In genomic region chr3:83995254-83995830, GRCm38 (mm10) we compare ENCODE assay signal across 12 mouse cellular contexts. TPM values are rescaled to one million over a fixed set of nuclear protein-coding genes. Genes with fewer than 3 reads are reported as not detected.
A peak's percentile ranks its signal among the peaks of the same experiment; 100 is the strongest.
DNase-seq lines count a peak whose midpoint lies in the region; ATAC-seq and TF ChIP-seq lines count a peak whose summit lies in the region.
"Had no signal": no experiment of that assay in that cellular context is flagged by ENCODE, and none has a peak within 500 bp of the region (broad histone marks: within the 10 kb centered on the region; RNA-seq: fewer than 3 reads in every experiment).

No protein-coding gene starts in this region.

- no peak overlapping the region for H3K4me2 ChIP-seq in midbrain, embryonic 13.5 days (replicated peaks)
- H3K4me2 ChIP-seq in midbrain, embryonic 16.5 days (ENCODE audit: low read length) = no peak overlapping the region
- H3K4me2 ChIP-seq in forebrain, embryonic 13.5 days = no peak overlapping the region

- H3K9me3 ChIP-seq in midbrain, embryonic 13.5 days = no peaks in the 10 kb centered on the region
- H3K9me3 ChIP-seq in midbrain, embryonic 16.5 days (replicated peaks; ENCODE audit: control insufficient read depth, low read length, poor library complexity, severe bottlenecking) = no peaks in the 10 kb centered on the region
- H3K9me3 ChIP-seq in forebrain, embryonic 13.5 days (replicated peaks) = no peaks in the 10 kb centered on the region

- no peak for ATAC-seq in midbrain, embryonic 13.5 days
- ATAC-seq in midbrain, embryonic 16.5 days = no peak
- ATAC-seq in forebrain, embryonic 13.5 days = no peak
- peak; percentile 81 for ATAC-seq in monocyte, adult 5-6 weeks (replicated peaks; ENCODE audit: insufficient number of reproducible peaks, low FRiP score, low TSS enrichment, poor library complexity, severe bottlenecking)
- ATAC-seq: activated CD4-positive, CD25-positive, alpha-beta regulatory T cell, adult 4 months; CD4-positive, CD25-positive, alpha-beta regulatory T cell, adult 4 months had no signal

- 47% methylated on average over 9 of the region's 9 CpGs for WGBS in midbrain, embryonic 13.5 days
- 38% methylated on average over 9 of the region's 9 CpGs for WGBS in midbrain, embryonic 16.5 days
- WGBS in forebrain, embryonic 13.5 days = 48% methylated on average over 9 of the region's 9 CpGs

- DNase-seq in gastrocnemius, adult 2 months = peak; percentile 66
- no peak for DNase-seq in gastrocnemius, postnatal 36 days
- DNase-seq in testis, postnatal 14 days (ENCODE audit: low spot score) = no peak
- no peak for DNase-seq in testis, postnatal 10 days (ENCODE audit: low spot score)
- DNase-seq: kidney, postnatal 14 days; retina, postnatal 1 day had no signal

- no peak overlapping the region for H3K4me3 ChIP-seq in gastrocnemius, adult 2 months
- H3K4me3 ChIP-seq in midbrain, embryonic 13.5 days (replicated peaks) = no peak overlapping the region
- H3K4me3 ChIP-seq in midbrain, embryonic 16.5 days (ENCODE audit: low read depth, low read length) = no peak overlapping the region
- H3K4me3 ChIP-seq in forebrain, embryonic 13.5 days = no peak overlapping the region

- no peaks in the 10 kb centered on the region for H3K27me3 ChIP-seq in midbrain, embryonic 13.5 days
- no peaks in the 10 kb centered on the region for H3K27me3 ChIP-seq in midbrain, embryonic 16.5 days (ENCODE audit: control insufficient read depth, insufficient read depth, low read depth, low read length)
- H3K27me3 ChIP-seq in forebrain, embryonic 13.5 days = no peaks in the 10 kb centered on the region

- H3K36me3 ChIP-seq in midbrain, embryonic 13.5 days = no peaks in the 10 kb centered on the region
- no peaks in the 10 kb centered on the region for H3K36me3 ChIP-seq in midbrain, embryonic 16.5 days (ENCODE audit: control insufficient read depth, insufficient read depth, low read length)
- H3K36me3 ChIP-seq in forebrain, embryonic 13.5 days (ENCODE audit: poor library complexity, severe bottlenecking) = no peaks in the 10 kb centered on the region

- H3K9ac ChIP-seq in midbrain, embryonic 13.5 days (replicated peaks) = no peak overlapping the region
- H3K9ac ChIP-seq in midbrain, embryonic 16.5 days (ENCODE audit: low read depth, low read length) = no peak overlapping the region
- H3K9ac ChIP-seq in forebrain, embryonic 13.5 days = no peak overlapping the region

- H3K27ac ChIP-seq in gastrocnemius, adult 2 months = peak overlapping the region; percentile 67
- peak overlapping the region; percentile 52 for H3K27ac ChIP-seq in midbrain, embryonic 13.5 days
- no peak overlapping the region for H3K27ac ChIP-seq in midbrain, embryonic 16.5 days (ENCODE audit: low read length)
- H3K27ac ChIP-seq in forebrain, embryonic 13.5 days = peak overlapping the region; percentile 91

- intact Hi-C loops in gastrocnemius, adult 2 months (cut with DNase I) = loop anchor here (5.0 kb wide), 1 partner anchor 42 kb away; no protein-coding TSS in a partner anchor
- intact Hi-C loops in gastrocnemius, postnatal 36 days (cut with DNase I) = no loop called here

- H3K4me1 ChIP-seq in midbrain, embryonic 13.5 days (replicated peaks) = peaks cover 73% of the 10 kb centered on the region
- H3K4me1 ChIP-seq in midbrain, embryonic 16.5 days (ENCODE audit: control insufficient read depth, insufficient read depth, low read length) = peaks cover 37% of the 10 kb centered on the region
- H3K4me1 ChIP-seq in forebrain, embryonic 13.5 days = peaks cover 81% of the 10 kb centered on the region

- no peak for TF ChIP-seq CTCF in gastrocnemius, adult 2 months (IDR thresholded peaks at IDR 0.05)

RNA-seq across cellular contexts. Expression of gene Tmem131l, which starts 44.6 kb away (rescaled TPM):
- total RNA-seq in gastrocnemius, adult 2 months (2021) = 10 to 100 TPM; 12.0 to 17.4 TPM
- total RNA-seq in gastrocnemius, postnatal 36 days (2021) = 10 to 100 TPM; 13.0 to 18.4 TPM
- polyA plus RNA-seq in midbrain, embryonic 13.5 days (2015; fragmentation: Nextera tagmentation; extraction: Ambion mirVana) = 81.1 and 91.8 TPM in 2 replicates
- polyA plus RNA-seq in midbrain, embryonic 16.5 days (2015; fragmentation: Nextera tagmentation; extraction: Ambion mirVana) = 53.8 and 64.8 TPM in 2 replicates
- 125 and 139 TPM in 2 replicates for polyA plus RNA-seq in forebrain, embryonic 13.5 days (2015; fragmentation: Nextera tagmentation; extraction: Ambion mirVana)
- total RNA-seq in monocyte, adult 5-6 weeks (2017) = 41.7 to 63.6 TPM (median 57.3 TPM) in 3 replicates
